Mouse (Mus musculus): ENCODE measurements around the gene Gm10722. TPM values are rescaled to one million over a fixed set of nuclear protein-coding genes. Genes with fewer than 3 reads are reported as not detected.

Gm10722 gene
- polyA plus RNA-seq (2014; fragmentation: Illumina TruSeq; extraction: RNeasy Lipid Tissue Mini Kit (QIAGEN cat#74804); ENCODE audit: low read depth, low replicate concordance) = not detected

GRCm38 (mm10) chr9:3000445-3000972, at the start of gene Gm10722:
Gm10722 (plus strand) TSS chr9:3000922.

GRCm38 (mm10) chr9:3002794-3003396, 2.2 kb downstream of the Gm10722 start, which contains the start of gene Gm11168:
Gm11168 (plus strand) TSS chr9:3003346.

GRCm38 (mm10) chr9:3012733-3013279, 12.1 kb downstream of the Gm10722 start, which contains the start of gene Gm10721:
Gm10721 (plus strand) TSS chr9:3013140.

GRCm38 (mm10) chr9:3015354-3015753, 14.6 kb downstream of the Gm10722 start, which contains the start of gene Gm10720:
Gm10720 (plus strand) TSS chr9:3015654.

GRCm38 (mm10) chr9:3017108-3017507, 16.4 kb downstream of the Gm10722 start, which contains the start of gene Gm10719:
Gm10719 (plus strand) TSS chr9:3017408.

GRCm38 (mm10) chr9:3023312-3023984, 22.7 kb downstream of the Gm10722 start, which contains the start of gene Gm10718:
Gm10718 (plus strand) TSS chr9:3023547.

GRCm38 (mm10) chr9:3024912-3025467, 24.3 kb downstream of the Gm10722 start, which contains the start of gene Gm10717:
Gm10717 (plus strand) TSS chr9:3025417.

GRCm38 (mm10) chr9:3034299-3034698, 33.6 kb downstream of the Gm10722 start, which contains the start of gene Gm17535:
Gm17535 (plus strand) TSS chr9:3034599.

GRCm38 (mm10) chr9:3036577-3036976, 35.9 kb downstream of the Gm10722 start, which contains the start of gene Gm10715:
Gm10715 (plus strand) TSS chr9:3036877.

Other genes with a start within 250 kb of the Gm10722 start
- gene Gm11168, start 2.4 kb downstream of the Gm10722 start, polyA plus RNA-seq (2014; fragmentation: Illumina TruSeq; extraction: RNeasy Lipid Tissue Mini Kit (QIAGEN cat#74804); ENCODE audit: low read depth, low replicate concordance) = not detected
- not detected for gene Gm10721, start 12.2 kb downstream of the Gm10722 start, polyA plus RNA-seq (2014; fragmentation: Illumina TruSeq; extraction: RNeasy Lipid Tissue Mini Kit (QIAGEN cat#74804); ENCODE audit: low read depth, low replicate concordance)
- not detected for gene Gm10720, start 14.7 kb downstream of the Gm10722 start, polyA plus RNA-seq (2014; fragmentation: Illumina TruSeq; extraction: RNeasy Lipid Tissue Mini Kit (QIAGEN cat#74804); ENCODE audit: low read depth, low replicate concordance)
- not detected for gene Gm10719, start 16.5 kb downstream of the Gm10722 start, polyA plus RNA-seq (2014; fragmentation: Illumina TruSeq; extraction: RNeasy Lipid Tissue Mini Kit (QIAGEN cat#74804); ENCODE audit: low read depth, low replicate concordance)
- gene Gm10718, start 22.6 kb downstream of the Gm10722 start, polyA plus RNA-seq (2014; fragmentation: Illumina TruSeq; extraction: RNeasy Lipid Tissue Mini Kit (QIAGEN cat#74804); ENCODE audit: low read depth, low replicate concordance) = not detected
- gene Gm10717, start 24.5 kb downstream of the Gm10722 start, polyA plus RNA-seq (2014; fragmentation: Illumina TruSeq; extraction: RNeasy Lipid Tissue Mini Kit (QIAGEN cat#74804); ENCODE audit: low read depth, low replicate concordance) = not detected
- gene Gm17535, start 33.7 kb downstream of the Gm10722 start, polyA plus RNA-seq (2014; fragmentation: Illumina TruSeq; extraction: RNeasy Lipid Tissue Mini Kit (QIAGEN cat#74804); ENCODE audit: low read depth, low replicate concordance) = not detected
- gene Gm10715, start 36.0 kb downstream of the Gm10722 start, polyA plus RNA-seq (2014; fragmentation: Illumina TruSeq; extraction: RNeasy Lipid Tissue Mini Kit (QIAGEN cat#74804); ENCODE audit: low read depth, low replicate concordance) = not detected